Mouse (Mus musculus): ENCODE results near the gene Psat1.

Gene Psat1

GRCm38 (mm10) chr19:15924866-15925718 is 22.0 kb downstream of the Psat1 start:
- in situ Hi-C loops (cut with MboI, MseI), result loop anchor here (5.0 to 25.0 kb wide), 3 partner anchors 52 to 862 kb away; partner anchors contain the start of gene Gnaq

GRCm38 (mm10) chr19:15924181-15924865 is 22.8 kb downstream of the Psat1 start:
- in situ Hi-C loops (cut with MboI, MseI), result loop anchor here (5.0 to 25.0 kb wide), 3 partner anchors 53 to 863 kb away; partner anchors contain the start of gene Gnaq

DNA sequence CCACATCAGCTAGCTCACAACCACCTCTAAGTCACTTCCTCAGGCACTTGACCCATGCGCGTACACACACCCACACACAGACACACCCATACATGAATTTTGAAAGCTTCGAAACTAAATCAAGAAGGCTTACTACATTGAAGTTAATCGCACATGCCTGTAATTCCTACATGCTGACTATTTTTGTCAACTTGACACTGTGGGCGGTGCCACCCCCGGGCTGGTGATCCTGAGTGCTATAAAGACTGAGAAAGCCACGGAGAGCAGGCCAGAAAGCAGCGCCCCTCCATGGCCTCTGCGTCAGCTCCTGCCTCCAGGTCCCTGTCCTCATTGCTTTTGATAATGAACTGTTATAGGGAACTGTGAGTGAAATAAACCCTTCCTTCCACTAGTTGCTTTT is 23.7 kb downstream of the Psat1 start:
- in situ Hi-C loops (cut with MboI, MseI), result loop anchor here (5.0 to 25.0 kb wide), 3 partner anchors 54 to 864 kb away; partner anchors contain the start of gene Gnaq

DNA sequence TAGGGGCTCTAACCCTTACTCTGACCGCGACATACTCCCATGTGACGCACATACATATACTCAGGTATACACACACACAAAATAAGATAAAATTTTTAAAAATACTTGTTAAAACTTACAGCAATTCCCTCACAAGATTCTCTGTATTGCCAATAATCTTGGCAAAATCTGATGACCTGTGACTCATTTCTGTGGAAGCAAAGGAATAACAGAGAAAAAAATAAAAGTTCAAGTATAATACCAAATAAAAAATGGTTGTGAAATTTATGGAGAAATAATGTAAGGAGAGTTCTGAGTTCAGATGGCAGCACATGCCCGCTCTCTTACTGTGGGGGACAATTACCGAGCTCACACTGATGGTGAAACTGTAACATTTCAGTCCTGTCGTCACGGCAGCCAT is 27.8 kb downstream of the Psat1 start:
- in situ Hi-C loops (cut with MboI, MseI), result loop anchor here (25.0 kb wide), 1 partner anchor 218 kb away; the partner anchor contains the start of gene Gnaq

- in situ Hi-C loops (cut with MboI, MseI), result loop anchor here (25.0 kb wide), 1 partner anchor 219 kb away; the partner anchor contains the start of gene Gnaq
Measured at GRCm38 (mm10) chr19:15918111-15918510, 29.0 kb downstream of the Psat1 start.

DNA sequence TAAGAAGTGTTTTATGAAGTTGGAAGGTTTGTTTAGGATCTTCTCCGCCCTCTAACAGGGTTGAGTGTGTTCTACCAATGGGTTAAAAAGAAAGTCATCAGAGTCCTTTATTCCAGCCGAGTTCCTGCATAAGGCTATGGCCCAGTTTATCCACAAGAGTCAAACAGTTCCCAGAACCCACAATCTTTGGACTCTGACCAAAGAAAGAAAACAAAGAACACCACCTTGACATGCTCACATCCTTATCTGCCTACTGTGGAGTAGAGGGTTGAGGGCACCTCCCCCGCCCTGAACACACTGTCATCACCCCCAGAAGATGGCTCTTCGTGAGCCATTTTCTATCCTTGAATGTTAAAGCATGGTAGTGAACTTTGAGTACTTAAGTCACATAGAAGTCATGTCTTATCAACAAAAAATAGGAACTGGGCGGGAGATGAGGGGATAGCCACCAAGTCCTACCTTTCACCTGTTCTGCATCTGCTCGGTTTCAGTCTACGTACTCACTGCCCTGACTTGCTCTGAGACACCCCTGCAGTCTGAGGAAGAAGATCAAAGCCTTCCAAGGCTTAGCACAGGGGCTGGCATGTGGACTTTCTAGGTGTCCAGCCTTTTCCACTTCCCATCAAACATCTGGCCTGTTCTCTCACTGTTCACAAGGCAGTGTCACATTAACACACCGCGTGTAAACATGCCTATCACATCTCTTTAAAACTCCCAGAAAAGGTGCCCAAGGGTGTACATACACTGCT is 33.7 kb downstream of the Psat1 start:
- in situ Hi-C loops (cut with MboI, MseI), result loop anchor here (25.0 kb wide), 1 partner anchor 224 kb away; the partner anchor contains the start of gene Gnaq

DNA sequence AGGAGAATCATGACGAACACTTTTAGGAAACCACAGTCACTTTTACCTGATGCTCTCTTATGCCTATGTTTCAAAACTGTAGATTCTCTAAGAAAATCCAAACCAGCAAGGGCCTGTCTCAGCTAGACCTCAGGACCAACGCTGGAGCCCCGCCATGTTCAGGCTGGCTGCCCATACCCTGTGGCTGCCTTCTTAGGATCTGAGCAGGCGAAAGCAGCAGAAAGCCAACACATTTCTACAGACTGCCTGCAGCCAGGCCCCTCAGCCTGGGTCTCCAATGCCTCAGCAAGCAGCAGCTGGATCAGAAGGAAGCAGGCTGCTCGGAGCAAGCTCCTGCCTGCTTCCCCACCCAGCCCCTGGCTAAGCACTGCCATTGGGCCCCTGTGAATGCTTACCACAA is 35.7 kb downstream of the Psat1 start:
- in situ Hi-C loops (cut with MboI, MseI), result loop anchor here (25.0 kb wide), 1 partner anchor 226 kb away; the partner anchor contains the start of gene Gnaq

- in situ Hi-C loops (cut with MboI, MseI), result loop anchor here (25.0 kb wide), 1 partner anchor 226 kb away; the partner anchor contains the start of gene Gnaq
Measured at GRCm38 (mm10) chr19:15910987-15911386, 36.1 kb downstream of the Psat1 start.

DNA sequence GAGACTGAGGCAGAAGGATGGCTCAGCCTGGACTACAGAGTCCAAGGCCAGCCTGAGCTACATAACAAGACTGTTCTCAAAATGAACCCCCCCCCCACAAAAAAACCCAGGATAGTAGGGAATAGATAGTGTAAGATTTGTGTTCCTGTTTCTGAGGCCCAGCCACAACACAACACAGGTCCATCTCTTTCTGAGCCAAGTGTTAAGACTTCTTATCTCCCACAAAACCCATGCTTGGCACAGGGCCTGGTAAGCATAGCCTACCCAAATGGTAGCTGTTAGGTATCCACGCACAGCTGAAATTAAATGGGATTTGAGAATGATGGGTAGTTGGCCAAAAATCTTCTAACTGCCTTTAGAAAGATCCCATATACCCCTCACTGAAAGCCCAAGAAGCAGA is 36.6 kb downstream of the Psat1 start:
- in situ Hi-C loops (cut with MboI, MseI), result loop anchor here (25.0 kb wide), 1 partner anchor 227 kb away; the partner anchor contains the start of gene Gnaq

DNA sequence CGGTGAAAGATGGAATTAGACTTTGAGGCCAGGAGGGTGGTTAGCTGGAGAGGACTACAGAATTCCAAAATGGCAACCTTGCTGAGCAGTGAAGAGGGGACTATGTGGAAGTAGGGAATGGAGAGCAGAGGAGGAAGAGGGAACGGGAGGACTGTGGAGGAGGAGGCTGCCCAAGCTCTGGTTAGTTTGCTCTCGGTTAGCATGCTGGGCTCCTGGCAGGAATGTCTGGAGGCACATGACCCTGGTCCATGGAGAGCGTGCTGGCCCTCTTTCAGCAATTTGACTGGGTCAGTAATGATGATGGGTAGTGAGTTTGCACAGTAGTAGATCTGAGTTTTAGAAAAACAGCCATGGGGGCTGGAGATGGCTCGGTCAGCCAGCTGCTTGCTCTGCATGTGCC is 39.1 kb downstream of the Psat1 start:
- in situ Hi-C loops (cut with MboI, MseI), result loop anchor here (25.0 kb wide), 1 partner anchor 229 kb away; the partner anchor contains the start of gene Gnaq

GRCm38 (mm10) chr19:15904734-15905133 is 42.4 kb downstream of the Psat1 start:
- in situ Hi-C loops (cut with MboI, MseI), result loop anchor here (25.0 kb wide), 1 partner anchor 233 kb away; the partner anchor contains the start of gene Gnaq

- in situ Hi-C loops (cut with MboI, MseI), result loop anchor here (25.0 kb wide), 1 partner anchor 234 kb away; the partner anchor contains the start of gene Gnaq
Measured at GRCm38 (mm10) chr19:15903508-15904480, 43.3 kb downstream of the Psat1 start.

- in situ Hi-C loops (cut with MboI, MseI), result no loop called here
Measured at GRCm38 (mm10) chr19:15895681-15896080, 51.5 kb downstream of the Psat1 start.

DNA sequence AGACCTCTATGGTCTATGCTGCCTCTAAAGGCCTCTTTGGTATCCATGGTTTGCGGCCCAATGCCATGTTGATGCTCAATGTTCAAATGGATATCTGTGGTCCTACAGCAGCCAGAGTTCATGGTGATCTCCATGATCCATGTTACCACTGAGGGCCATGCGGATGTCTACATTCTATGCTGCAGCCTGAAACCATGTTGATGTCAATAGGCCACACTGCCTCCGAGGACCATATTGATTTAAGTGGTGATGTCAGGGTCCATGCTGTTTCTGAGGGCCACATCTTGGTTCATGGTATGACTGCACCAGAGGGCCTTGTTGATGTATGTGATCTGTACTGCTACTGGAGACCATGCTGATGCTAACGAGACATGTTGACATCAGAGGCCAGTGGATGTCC is 55.0 kb downstream of the Psat1 start:
- in situ Hi-C loops (cut with MboI, MseI), result no loop called here

GRCm38 (mm10) chr19:15888466-15888865 is 58.7 kb downstream of the Psat1 start:
- in situ Hi-C loops (cut with MboI, MseI), result no loop called here

DNA sequence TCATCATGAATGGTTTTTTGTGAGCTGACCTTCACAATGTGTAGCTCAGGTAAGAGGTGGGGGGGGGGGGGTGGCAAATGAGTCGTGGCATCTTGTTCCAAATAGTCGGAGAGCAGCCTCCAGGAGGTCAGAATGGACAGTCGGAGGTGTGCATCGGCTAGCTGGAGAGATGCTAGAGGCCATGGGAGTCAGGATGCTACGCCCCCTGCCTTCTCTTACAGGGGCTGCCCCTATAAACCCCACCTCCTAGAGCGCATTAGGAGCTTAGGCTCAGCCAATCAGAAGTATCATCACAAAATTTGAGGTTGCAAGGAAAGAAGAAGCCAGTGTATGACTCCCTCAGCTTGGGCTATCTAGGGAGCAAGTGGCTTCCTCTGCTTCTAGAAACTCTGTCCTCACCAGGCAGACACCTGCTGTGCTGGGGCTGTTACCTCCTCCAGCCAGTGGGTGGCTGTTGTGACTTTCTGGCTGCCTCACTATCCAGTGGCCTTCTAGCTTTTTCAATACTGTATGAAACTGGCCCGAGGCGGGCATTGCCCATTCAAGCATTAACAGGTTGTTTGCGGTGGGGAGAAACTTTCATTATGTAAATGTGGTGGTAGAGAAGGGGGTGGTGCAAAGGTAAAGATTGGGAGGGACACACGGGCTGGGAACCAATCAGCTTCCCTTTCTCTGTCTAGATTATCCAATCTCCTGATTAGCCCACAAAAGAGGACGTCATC is 64.3 kb downstream of the Psat1 start:
- in situ Hi-C loops (cut with MboI, MseI), result no loop called here

- in situ Hi-C loops (cut with MboI, MseI), result no loop called here
Measured at GRCm38 (mm10) chr19:15880731-15881130, 66.4 kb downstream of the Psat1 start.

DNA sequence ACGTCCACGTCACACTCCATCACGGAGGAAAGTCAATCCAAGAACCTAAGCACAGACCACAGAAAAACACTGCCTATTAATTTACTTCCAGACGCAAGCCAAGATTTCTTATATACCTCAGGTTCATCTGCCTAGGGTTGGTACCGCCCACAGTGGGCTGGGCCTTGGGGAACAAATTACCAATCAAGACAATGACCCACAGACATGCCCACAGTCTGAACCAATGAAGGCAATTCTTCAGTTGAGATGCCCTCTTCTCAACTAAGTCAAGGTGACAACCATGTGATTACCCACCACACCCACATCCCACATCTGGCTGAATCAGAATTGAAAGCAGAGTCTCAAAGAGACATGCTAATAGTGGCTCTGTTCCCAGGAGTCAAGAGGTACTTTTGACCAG is 67.9 kb downstream of the Psat1 start:
- in situ Hi-C loops (cut with MboI, MseI), result no loop called here

All from T-helper 2 cell (primary cell).